Mouse (Mus musculus): ENCODE results near the gene Setd4. TPM values are rescaled to one million over a fixed set of nuclear protein-coding genes. Genes with fewer than 3 reads are reported as not detected.

The Setd4 gene
- polyA plus RNA-seq, 1 experiment, result 20.4 TPM

- TF ChIP-seq POLR2A (IDR thresholded peaks at IDR 0.05; ENCODE audit: extremely low read depth, insufficient read depth, low read length) (no peak), CTCF (IDR thresholded peaks at IDR 0.05; ENCODE audit: extremely low read depth, insufficient read depth, low read length) (no peak)
- no peak overlapping the region for H3K4me3 ChIP-seq (ENCODE audit: insufficient read depth, low read length)
- no peak overlapping the region for H3K27ac ChIP-seq (ENCODE audit: insufficient read depth, low read length)
- no peaks in the 10 kb centered on the region for H3K4me1 ChIP-seq (ENCODE audit: control insufficient read depth, insufficient read depth, low read length)
Observed at GRCm38 (mm10) chr16:93594448-93594847, 9.4 kb downstream of the Setd4 start.

GRCm38 (mm10) chr16:93593406-93593805, 10.5 kb downstream of the Setd4 start:
- Histone ChIP-seq H3K27ac (ENCODE audit: insufficient read depth, low read length) (no peak overlapping the region), H3K4me3 (ENCODE audit: insufficient read depth, low read length) (no peak overlapping the region), H3K4me1 (ENCODE audit: control insufficient read depth, insufficient read depth, low read length) (no peaks in the 10 kb centered on the region)
- TF ChIP-seq CTCF (IDR thresholded peaks at IDR 0.05; ENCODE audit: extremely low read depth, insufficient read depth, low read length) (no peak), POLR2A (IDR thresholded peaks at IDR 0.05; ENCODE audit: extremely low read depth, insufficient read depth, low read length) (no peak)

GRCm38 (mm10) chr16:93592711-93593110, 11.2 kb downstream of the Setd4 start:
- no peaks in the 10 kb centered on the region for H3K4me1 ChIP-seq (ENCODE audit: control insufficient read depth, insufficient read depth, low read length)
- H3K27ac ChIP-seq (ENCODE audit: insufficient read depth, low read length), result no peak overlapping the region
- no peak overlapping the region for H3K4me3 ChIP-seq (ENCODE audit: insufficient read depth, low read length)
- no peak for TF ChIP-seq POLR2A (IDR thresholded peaks at IDR 0.05; ENCODE audit: extremely low read depth, insufficient read depth, low read length)
- no peak for TF ChIP-seq CTCF (IDR thresholded peaks at IDR 0.05; ENCODE audit: extremely low read depth, insufficient read depth, low read length)

- Histone ChIP-seq H3K4me3 (ENCODE audit: insufficient read depth, low read length) (no peak overlapping the region), H3K27ac (ENCODE audit: insufficient read depth, low read length) (no peak overlapping the region), H3K4me1 (ENCODE audit: control insufficient read depth, insufficient read depth, low read length) (no peaks in the 10 kb centered on the region)
- no peak for TF ChIP-seq CTCF (IDR thresholded peaks at IDR 0.05; ENCODE audit: extremely low read depth, insufficient read depth, low read length)
- no peak for TF ChIP-seq POLR2A (IDR thresholded peaks at IDR 0.05; ENCODE audit: extremely low read depth, insufficient read depth, low read length)
Observed at GRCm38 (mm10) chr16:93591450-93592430, 12.1 kb downstream of the Setd4 start.

GRCm38 (mm10) chr16:93590915-93591314, 12.9 kb downstream of the Setd4 start:
- H3K4me3 ChIP-seq (ENCODE audit: insufficient read depth, low read length), result no peak overlapping the region
- TF ChIP-seq CTCF (IDR thresholded peaks at IDR 0.05; ENCODE audit: extremely low read depth, insufficient read depth, low read length), result no peak
- no peak for TF ChIP-seq POLR2A (IDR thresholded peaks at IDR 0.05; ENCODE audit: extremely low read depth, insufficient read depth, low read length)
- H3K4me1 ChIP-seq (ENCODE audit: control insufficient read depth, insufficient read depth, low read length), result no peaks in the 10 kb centered on the region
- H3K27ac ChIP-seq (ENCODE audit: insufficient read depth, low read length), result no peak overlapping the region

GRCm38 (mm10) chr16:93588281-93588680, 15.6 kb downstream of the Setd4 start:
- no peak overlapping the region for H3K4me3 ChIP-seq (ENCODE audit: insufficient read depth, low read length)
- no peak overlapping the region for H3K27ac ChIP-seq (ENCODE audit: insufficient read depth, low read length)
- TF ChIP-seq CTCF (IDR thresholded peaks at IDR 0.05; ENCODE audit: extremely low read depth, insufficient read depth, low read length) (no peak), POLR2A (IDR thresholded peaks at IDR 0.05; ENCODE audit: extremely low read depth, insufficient read depth, low read length) (no peak)
- H3K4me1 ChIP-seq (ENCODE audit: control insufficient read depth, insufficient read depth, low read length), result no peaks in the 10 kb centered on the region

- H3K27ac ChIP-seq (ENCODE audit: insufficient read depth, low read length), result no peak overlapping the region
- no peak for TF ChIP-seq POLR2A (IDR thresholded peaks at IDR 0.05; ENCODE audit: extremely low read depth, insufficient read depth, low read length)
- TF ChIP-seq CTCF (IDR thresholded peaks at IDR 0.05; ENCODE audit: extremely low read depth, insufficient read depth, low read length), result no peak
- no peak overlapping the region for H3K4me3 ChIP-seq (ENCODE audit: insufficient read depth, low read length)
- no peaks in the 10 kb centered on the region for H3K4me1 ChIP-seq (ENCODE audit: control insufficient read depth, insufficient read depth, low read length)
Observed at GRCm38 (mm10) chr16:93586382-93586781, 17.5 kb downstream of the Setd4 start.

- no peaks in the 10 kb centered on the region for H3K4me1 ChIP-seq (ENCODE audit: control insufficient read depth, insufficient read depth, low read length)
- TF ChIP-seq CTCF (IDR thresholded peaks at IDR 0.05; ENCODE audit: extremely low read depth, insufficient read depth, low read length), result no peak
- no peak for TF ChIP-seq POLR2A (IDR thresholded peaks at IDR 0.05; ENCODE audit: extremely low read depth, insufficient read depth, low read length)
- no peak overlapping the region for H3K4me3 ChIP-seq (ENCODE audit: insufficient read depth, low read length)
- H3K27ac ChIP-seq (ENCODE audit: insufficient read depth, low read length), result no peak overlapping the region
Observed at GRCm38 (mm10) chr16:93585703-93586205, 18.1 kb downstream of the Setd4 start.

GRCm38 (mm10) chr16:93584976-93585702, 18.7 kb downstream of the Setd4 start:
- no peak overlapping the region for H3K4me3 ChIP-seq (ENCODE audit: insufficient read depth, low read length)
- TF ChIP-seq POLR2A (IDR thresholded peaks at IDR 0.05; ENCODE audit: extremely low read depth, insufficient read depth, low read length), result no peak
- TF ChIP-seq CTCF (IDR thresholded peaks at IDR 0.05; ENCODE audit: extremely low read depth, insufficient read depth, low read length), result no peak

More at GRCm38 (mm10) chr16:93584976-93585702, 18.7 kb downstream of the Setd4 start:
- no peaks in the 10 kb centered on the region for H3K4me1 ChIP-seq (ENCODE audit: control insufficient read depth, insufficient read depth, low read length)
- H3K27ac ChIP-seq (ENCODE audit: insufficient read depth, low read length), result no peak overlapping the region

All from cortical plate, adult 2 months (tissue).